Mouse (Mus musculus) forebrain, embryonic 15.5 days (tissue): ENCODE results near the gene Get4. TPM values are rescaled to one million over a fixed set of nuclear protein-coding genes. Genes with fewer than 3 reads are reported as not detected.

Experiments
- ATAC-seq: fragments of 200-750 bp; cut with Nextera tagmentation; replicated peaks from 2 replicates; pipeline ENCODE4 v1.8.0; 2017; ENCODE audit warnings: mild to moderate bottlenecking, moderate TSS enrichment, moderate library complexity
- H3K27ac ChIP-seq: fragments of 300-500 bp; sonication (generic); replicated peaks from 2 replicates; pipeline ENCODE4 v1.5.1; 2015; ENCODE audit warnings: mild to moderate bottlenecking, inconsistent platforms
- H3K27me3 ChIP-seq: fragments of 300-500 bp; sonication (generic); 2 replicates; pipeline ENCODE4 v1.6.1; 2015; ENCODE audit warnings: inconsistent platforms
- H3K36me3 ChIP-seq: fragments of 300-500 bp; sonication (generic); 2 replicates; pipeline ENCODE4 v1.6.1; 2015; ENCODE audit warnings: mild to moderate bottlenecking, inconsistent platforms
- H3K4me1 ChIP-seq: fragments of 300-500 bp; sonication (generic); 2 replicates; pipeline ENCODE4 v1.6.1; 2015; ENCODE audit warnings: inconsistent platforms
- H3K4me2 ChIP-seq: fragments of 300-500 bp; sonication (generic); replicated peaks from 2 replicates; pipeline ENCODE4 v1.6.1; 2015; ENCODE audit warnings: mild to moderate bottlenecking, inconsistent platforms
- H3K4me3 ChIP-seq: fragments of 300-500 bp; sonication (generic); 2 replicates; pipeline ENCODE4 v1.5.1; 2015; ENCODE audit warnings: mild to moderate bottlenecking, inconsistent platforms
- H3K9ac ChIP-seq: fragments of 300-500 bp; sonication (generic); replicated peaks from 2 replicates; pipeline ENCODE4 v1.6.1; 2015; ENCODE audit warnings: mild to moderate bottlenecking, inconsistent platforms
- H3K9me3 ChIP-seq: fragments of 300-500 bp; sonication (generic); 2 replicates; pipeline ENCODE4 v1.6.1; 2016; ENCODE audit warnings: inconsistent platforms
- WGBS: fragments of 180-500 bp; shearing (Covaris S2); methylation state at CpG from one replicate; pipeline ENCODE4 v1.1.7; 2015; ENCODE audit warnings: mixed read lengths; 5-methylcytosine and 5-hydroxymethylcytosine counted together
- polyA plus RNA-seq: library from polyadenylated mRNA; unstranded; fragments of >200 nt; fragmentation: Nextera tagmentation; extraction: Ambion mirVana; gene quantifications from 2 replicates; pipeline ENCODE4 v1.2.1, GENCODE M21; 2015

Gene Get4
- polyA plus RNA-seq, 1 experiment from 2014 or later: 133 TPM

DNA sequence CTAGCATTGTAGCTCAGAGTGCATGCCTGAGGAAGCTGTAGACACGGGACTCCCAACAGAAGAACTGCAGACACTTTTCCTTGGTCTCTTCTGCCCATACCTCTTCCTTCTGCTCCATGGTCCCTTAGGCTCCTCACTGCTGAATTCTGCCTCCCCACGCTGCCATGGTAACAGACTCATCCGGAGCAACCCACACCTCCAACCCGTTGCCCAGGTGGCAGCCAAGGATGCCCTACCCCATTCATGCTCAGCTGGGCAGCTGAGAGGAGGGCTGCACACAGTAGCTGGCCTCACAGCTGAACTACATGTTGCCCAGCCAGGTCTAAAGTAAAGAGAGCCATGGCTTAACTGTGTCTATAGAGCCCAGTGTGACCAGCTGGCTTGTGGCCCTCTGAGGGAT is 36.5 kb downstream of the Get4 start:
- Histone ChIP-seq H3K9ac (no peak overlapping the region), H3K4me3 (no peak overlapping the region), H3K36me3 (no peaks in the 10 kb centered on the region), H3K27ac (no peak overlapping the region), H3K4me2 (no peak overlapping the region), H3K27me3 (no peaks in the 10 kb centered on the region), H3K9me3 (no peaks in the 10 kb centered on the region), H3K4me1 (no peaks in the 10 kb centered on the region)
- 77% methylated on average over 4 of the region's 4 CpGs for WGBS
- no peak for ATAC-seq

DNA sequence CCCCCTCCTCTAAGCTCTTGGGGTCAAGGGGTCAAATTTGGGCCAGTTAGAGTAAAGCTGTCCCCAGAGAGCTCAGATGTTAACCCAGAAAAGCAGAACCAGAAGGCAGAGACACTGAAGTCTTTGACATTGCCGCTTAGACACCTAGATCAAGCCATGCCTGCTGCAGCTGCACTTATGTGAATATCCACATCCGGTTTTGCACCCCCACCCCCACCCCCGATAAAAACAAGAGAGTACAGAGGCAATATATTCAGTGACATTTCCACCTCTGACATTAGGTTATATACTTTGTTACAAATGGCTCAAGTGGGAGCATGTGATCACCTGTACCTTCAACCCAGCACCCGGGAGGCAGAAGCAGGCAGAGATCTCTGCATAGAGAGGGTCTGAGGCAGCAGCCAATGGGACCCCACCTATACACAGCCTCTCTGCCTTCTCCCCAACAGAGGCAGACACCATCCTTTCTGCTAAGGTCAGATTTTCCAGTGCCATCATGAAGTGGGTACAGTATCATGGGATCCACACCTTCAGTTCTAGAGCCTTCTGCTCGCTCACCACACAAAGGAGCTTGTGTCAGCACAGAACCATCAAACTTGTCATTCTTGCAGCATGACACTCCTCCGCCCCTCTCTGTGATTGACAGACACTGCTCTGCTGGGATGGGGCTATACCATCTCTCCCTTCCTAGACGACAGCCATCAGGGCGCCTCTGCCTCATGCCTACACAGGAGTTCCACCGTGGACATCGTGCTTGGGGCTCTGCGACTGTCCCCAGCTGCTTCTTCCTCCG is 38.5 kb downstream of the Get4 start:
- no peak overlapping the region for H3K4me3 ChIP-seq
- ATAC-seq: no peak
- WGBS: 88% methylated on average over 12 of the region's 12 CpGs

DNA sequence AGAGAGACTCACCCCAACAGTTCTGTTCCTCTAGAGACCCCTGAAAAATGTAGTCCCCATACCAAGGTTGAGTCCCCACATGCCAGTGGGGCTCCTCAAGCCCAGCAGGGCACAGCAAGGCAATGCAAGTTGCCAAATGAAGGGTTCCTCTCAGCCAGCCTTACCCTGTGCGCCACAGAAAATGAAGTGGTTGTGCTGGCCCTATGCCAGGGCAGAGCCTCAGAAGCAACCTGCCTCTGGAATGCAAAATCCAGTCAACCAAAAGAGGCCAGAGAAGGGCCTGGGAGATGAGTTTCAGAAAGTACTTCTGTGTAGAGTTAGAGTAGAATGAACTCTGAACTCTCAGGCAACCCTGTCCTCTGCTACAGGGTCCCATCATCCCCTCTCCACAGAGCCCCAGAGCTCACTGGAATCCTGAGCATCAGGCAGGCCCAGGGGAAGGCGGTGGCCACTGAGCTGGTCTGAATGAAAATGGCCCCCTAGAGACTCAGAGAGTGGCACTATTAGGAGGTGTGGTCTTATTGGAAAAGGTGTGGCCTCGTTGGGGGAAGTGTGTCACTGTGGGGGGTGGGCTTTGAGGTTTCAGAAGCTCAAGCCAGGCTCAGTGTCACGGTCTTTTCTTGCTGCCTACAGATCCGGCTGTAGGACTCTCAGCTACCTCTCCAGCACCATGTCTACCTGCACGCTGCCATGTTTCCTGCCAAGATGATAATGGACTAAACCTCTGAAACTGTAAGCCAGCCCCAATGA is 39.9 kb downstream of the Get4 start:
- Histone ChIP-seq H3K9me3 (no peaks in the 10 kb centered on the region), H3K4me3 (no peak overlapping the region), H3K27me3 (no peaks in the 10 kb centered on the region), H3K4me1 (no peaks in the 10 kb centered on the region), H3K27ac (no peak overlapping the region), H3K9ac (no peak overlapping the region), H3K36me3 (no peaks in the 10 kb centered on the region), H3K4me2 (no peak overlapping the region)
- 58% methylated on average over 6 of the region's 6 CpGs for WGBS
- ATAC-seq: no peak

More for the DNA sequence above, 38.5 kb downstream of the Get4 start:
- Histone ChIP-seq H3K4me1 (no peaks in the 10 kb centered on the region), H3K4me2 (no peak overlapping the region), H3K9me3 (no peaks in the 10 kb centered on the region), H3K9ac (no peak overlapping the region), H3K36me3 (no peaks in the 10 kb centered on the region), H3K27ac (no peak overlapping the region), H3K27me3 (no peaks in the 10 kb centered on the region)

DNA sequence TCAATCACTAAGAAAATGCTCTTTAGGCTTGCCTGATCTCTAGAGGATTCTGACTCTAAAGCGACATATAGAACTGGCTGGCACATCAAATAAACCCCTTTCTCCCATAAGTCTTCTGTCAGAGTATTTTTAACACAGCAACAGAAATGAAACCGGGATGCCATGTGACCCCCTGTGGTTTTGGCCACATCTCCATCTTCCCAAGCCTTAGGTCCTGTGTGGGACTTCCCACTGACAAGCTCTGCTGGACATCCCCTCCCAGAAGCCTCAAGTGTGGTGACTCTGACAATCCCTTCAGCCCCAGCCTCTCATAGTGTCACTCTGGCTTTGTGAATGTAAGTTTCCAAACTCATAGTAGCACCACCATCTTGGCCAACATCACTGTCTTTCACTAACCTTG is 42.0 kb downstream of the Get4 start:
- ATAC-seq: no peak
- H3K4me1 ChIP-seq: no peaks in the 10 kb centered on the region
- H3K9ac ChIP-seq: no peak overlapping the region
- no peak overlapping the region for H3K4me2 ChIP-seq
- H3K36me3 ChIP-seq: no peaks in the 10 kb centered on the region
- no peaks in the 10 kb centered on the region for H3K27me3 ChIP-seq
- WGBS: 78% methylated on average over 2 of the region's 2 CpGs
- H3K4me3 ChIP-seq: no peak overlapping the region
- no peaks in the 10 kb centered on the region for H3K9me3 ChIP-seq
- no peak overlapping the region for H3K27ac ChIP-seq

DNA sequence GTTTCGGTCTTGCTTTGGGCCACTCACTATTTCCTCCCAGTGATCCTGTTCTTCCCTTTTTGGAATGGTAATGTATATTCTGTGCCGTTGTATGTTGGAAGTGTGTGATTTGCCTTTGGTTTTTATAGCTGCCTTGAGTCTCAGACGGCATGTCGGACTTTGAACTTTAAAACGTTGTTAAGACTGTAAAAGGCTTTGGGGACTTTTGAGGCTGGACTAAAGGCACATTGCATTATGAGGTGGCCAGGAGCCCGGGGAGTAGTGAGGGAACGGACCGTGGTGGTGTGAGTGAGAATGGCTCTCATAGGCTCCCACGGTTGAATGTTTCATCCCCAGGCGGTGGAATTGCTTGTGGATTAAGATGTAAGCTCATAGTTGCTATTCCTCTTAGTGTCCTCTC is 45.0 kb downstream of the Get4 start:
- H3K4me2 ChIP-seq: no peak overlapping the region
- no peaks in the 10 kb centered on the region for H3K36me3 ChIP-seq
- WGBS: 93% methylated on average over 10 of the region's 10 CpGs
- no peaks in the 10 kb centered on the region for H3K27me3 ChIP-seq
- no peaks in the 10 kb centered on the region for H3K9me3 ChIP-seq
- no peak overlapping the region for H3K9ac ChIP-seq
- no peak overlapping the region for H3K4me3 ChIP-seq
- H3K4me1 ChIP-seq: no peaks in the 10 kb centered on the region
- H3K27ac ChIP-seq: no peak overlapping the region
- ATAC-seq: no peak

DNA sequence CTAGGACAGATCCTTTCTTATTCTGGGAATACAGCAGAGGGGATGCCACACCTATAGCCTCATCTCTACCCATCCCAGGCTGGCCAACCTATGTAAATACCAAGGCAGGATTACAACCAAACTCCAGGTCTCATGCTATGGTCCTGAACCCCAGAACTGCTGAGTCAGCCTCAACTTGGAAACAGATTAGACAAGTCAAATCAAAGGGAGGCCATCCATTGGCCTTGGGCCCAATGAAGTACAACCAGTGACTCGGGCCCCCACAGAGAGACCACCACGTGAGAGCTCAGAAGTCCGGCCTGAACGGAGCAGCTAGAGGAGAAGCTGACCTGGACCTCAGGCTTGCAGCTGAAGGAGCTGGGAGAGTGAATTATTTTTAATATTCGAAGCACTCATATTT is 45.6 kb downstream of the Get4 start:
- no peaks in the 10 kb centered on the region for H3K4me1 ChIP-seq
- no peak overlapping the region for H3K4me2 ChIP-seq
- H3K9me3 ChIP-seq: no peaks in the 10 kb centered on the region
- H3K9ac ChIP-seq: no peak overlapping the region
- ATAC-seq: no peak
- WGBS: 81% methylated on average over 5 of the region's 5 CpGs
- H3K27me3 ChIP-seq: no peaks in the 10 kb centered on the region
- no peak overlapping the region for H3K27ac ChIP-seq
- no peaks in the 10 kb centered on the region for H3K36me3 ChIP-seq
- no peak overlapping the region for H3K4me3 ChIP-seq

DNA sequence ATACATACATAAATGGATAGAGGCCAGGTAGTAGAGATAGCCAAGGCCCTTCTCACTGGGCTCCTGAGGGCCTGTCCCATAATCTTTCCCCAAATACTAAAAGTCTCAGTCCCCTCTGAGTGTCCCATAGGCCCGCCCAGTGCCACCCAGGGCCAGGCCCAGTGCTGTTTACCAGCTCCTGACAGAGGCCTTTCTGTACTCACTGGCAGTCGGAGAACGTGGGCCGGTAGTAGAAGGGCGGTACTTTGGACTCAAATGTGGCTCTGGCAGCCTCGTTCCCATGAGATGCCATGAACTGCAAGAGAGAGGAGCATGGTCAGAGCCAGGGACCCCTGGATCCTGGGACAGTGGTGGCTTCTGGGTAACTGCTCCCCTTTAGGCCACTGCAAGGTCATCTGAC is 50.0 kb downstream of the Get4 start:
- H3K4me2 ChIP-seq: no peak overlapping the region
- H3K4me1 ChIP-seq: no peaks in the 10 kb centered on the region
- H3K9ac ChIP-seq: no peak overlapping the region
- no peaks in the 10 kb centered on the region for H3K36me3 ChIP-seq
- WGBS: 86% methylated on average over 6 of the region's 6 CpGs
- no peak overlapping the region for H3K27ac ChIP-seq
- H3K4me3 ChIP-seq: no peak overlapping the region
- H3K9me3 ChIP-seq: no peaks in the 10 kb centered on the region
- H3K27me3 ChIP-seq: no peaks in the 10 kb centered on the region
- no peak for ATAC-seq

DNA sequence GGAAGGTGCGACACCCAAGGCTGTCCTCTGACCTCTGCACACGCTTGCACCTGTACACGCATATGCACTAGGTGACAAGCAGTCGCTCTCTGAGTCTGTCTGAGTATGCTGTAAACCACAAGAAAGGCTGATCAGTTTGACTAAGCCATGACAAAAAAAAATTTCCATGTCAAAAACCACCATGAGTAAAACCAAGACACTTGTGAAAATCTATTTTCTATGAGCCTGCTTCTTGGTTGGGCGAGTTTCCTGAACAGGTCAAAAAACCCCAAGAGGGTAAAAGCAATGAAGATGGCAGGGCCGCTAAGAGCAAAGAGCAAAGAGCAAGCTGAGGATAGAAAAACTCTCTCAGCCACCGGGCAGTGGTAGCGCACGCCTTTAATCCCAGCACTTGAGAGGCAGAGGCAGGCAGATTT is 51.5 kb downstream of the Get4 start:
- Histone ChIP-seq H3K36me3 (no peaks in the 10 kb centered on the region), H3K9ac (no peak overlapping the region), H3K4me2 (no peak overlapping the region), H3K9me3 (no peaks in the 10 kb centered on the region), H3K4me1 (no peaks in the 10 kb centered on the region), H3K27me3 (no peaks in the 10 kb centered on the region), H3K4me3 (no peak overlapping the region), H3K27ac (no peak overlapping the region)
- WGBS: 87% methylated on average over 9 of the region's 9 CpGs
- ATAC-seq: no peak

DNA sequence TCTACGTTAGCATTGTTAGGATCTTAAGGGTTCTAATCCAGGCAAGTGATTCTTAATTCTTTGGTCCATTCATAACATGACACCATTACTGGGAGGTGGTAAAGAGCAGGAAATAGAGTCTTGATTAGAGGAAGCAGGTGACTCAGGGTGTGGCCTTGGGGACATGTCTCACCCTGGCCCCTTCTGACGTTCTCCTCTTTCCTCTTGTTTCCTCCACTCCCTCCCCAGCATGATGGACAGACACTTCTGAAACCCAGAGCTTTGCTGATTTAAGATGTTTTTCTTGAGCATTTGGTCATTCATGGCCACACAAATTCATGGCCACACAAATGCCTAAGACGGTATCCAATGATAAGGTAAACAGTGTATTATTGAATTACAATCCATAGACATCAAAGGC is 57.8 kb downstream of the Get4 start:
- no peak overlapping the region for H3K27ac ChIP-seq
- no peak overlapping the region for H3K4me2 ChIP-seq
- no peaks in the 10 kb centered on the region for H3K4me1 ChIP-seq
- ATAC-seq: no peak
- H3K36me3 ChIP-seq: no peaks in the 10 kb centered on the region
- H3K27me3 ChIP-seq: no peaks in the 10 kb centered on the region
- no peak overlapping the region for H3K4me3 ChIP-seq
- no peak overlapping the region for H3K9ac ChIP-seq
- WGBS: 90% methylated on average over 3 of the region's 3 CpGs
- no peaks in the 10 kb centered on the region; the same call in 1 of the 2 replicates for H3K9me3 ChIP-seq

DNA sequence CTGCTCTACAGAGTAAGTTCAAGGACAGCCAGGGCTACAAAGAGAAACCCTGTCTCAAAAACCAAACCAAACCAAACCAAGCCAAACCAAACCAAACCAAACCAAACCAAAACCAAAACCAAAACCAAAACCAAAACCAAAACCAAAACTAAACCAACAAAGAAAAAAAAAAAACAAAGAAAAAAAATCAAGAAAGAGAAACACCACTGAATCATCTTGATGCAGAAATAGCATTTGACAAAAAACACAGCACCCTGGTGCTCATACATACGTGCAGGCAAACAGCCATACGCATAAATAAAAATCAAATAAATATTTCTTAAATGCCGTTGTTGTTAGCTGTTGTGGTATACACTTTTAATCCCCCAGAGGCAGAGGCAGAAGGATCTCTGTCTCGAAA is 58.4 kb downstream of the Get4 start:
- WGBS: 88% methylated on average over 4 of the region's 4 CpGs
- no peaks in the 10 kb centered on the region; the same call in 1 of the 2 replicates for H3K9me3 ChIP-seq

DNA sequence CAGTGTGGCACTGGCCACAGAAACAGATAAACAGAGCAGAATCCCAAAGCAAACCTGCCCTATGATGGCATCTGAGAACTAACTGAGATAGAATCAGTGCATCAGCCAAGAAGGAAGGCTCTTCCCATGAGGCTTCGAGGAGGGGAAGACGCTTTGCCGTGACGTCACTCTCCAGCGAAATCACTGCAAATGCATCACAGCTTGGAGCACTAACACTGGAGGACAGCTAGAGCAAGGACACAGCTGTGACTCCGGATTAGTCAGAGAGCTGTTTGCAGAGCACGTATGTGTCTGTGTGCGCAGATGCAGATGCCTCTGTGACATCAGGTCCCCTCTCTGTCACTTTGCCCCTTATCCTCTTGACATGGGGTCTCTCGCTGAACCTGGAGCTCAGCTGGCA is 59.7 kb downstream of the Get4 start:
- H3K4me1 ChIP-seq: no peaks in the 10 kb centered on the region
- H3K9me3 ChIP-seq: no peaks in the 10 kb centered on the region; the same call in 1 of the 2 replicates
- H3K4me3 ChIP-seq: no peak overlapping the region
- no peaks in the 10 kb centered on the region for H3K27me3 ChIP-seq
- H3K9ac ChIP-seq: no peak overlapping the region
- WGBS: 92% methylated on average over 9 of the region's 9 CpGs
- no peak overlapping the region for H3K4me2 ChIP-seq
- H3K36me3 ChIP-seq: no peaks in the 10 kb centered on the region
- no peak overlapping the region for H3K27ac ChIP-seq
- ATAC-seq: no peak

More for the DNA sequence above, 58.4 kb downstream of the Get4 start:
- no peaks in the 10 kb centered on the region for H3K4me1 ChIP-seq
- no peak overlapping the region for H3K4me3 ChIP-seq
- H3K27me3 ChIP-seq: no peaks in the 10 kb centered on the region
- no peak overlapping the region for H3K27ac ChIP-seq
- no peak overlapping the region for H3K4me2 ChIP-seq
- no peak overlapping the region for H3K9ac ChIP-seq
- no peaks in the 10 kb centered on the region for H3K36me3 ChIP-seq
- no peak for ATAC-seq

DNA sequence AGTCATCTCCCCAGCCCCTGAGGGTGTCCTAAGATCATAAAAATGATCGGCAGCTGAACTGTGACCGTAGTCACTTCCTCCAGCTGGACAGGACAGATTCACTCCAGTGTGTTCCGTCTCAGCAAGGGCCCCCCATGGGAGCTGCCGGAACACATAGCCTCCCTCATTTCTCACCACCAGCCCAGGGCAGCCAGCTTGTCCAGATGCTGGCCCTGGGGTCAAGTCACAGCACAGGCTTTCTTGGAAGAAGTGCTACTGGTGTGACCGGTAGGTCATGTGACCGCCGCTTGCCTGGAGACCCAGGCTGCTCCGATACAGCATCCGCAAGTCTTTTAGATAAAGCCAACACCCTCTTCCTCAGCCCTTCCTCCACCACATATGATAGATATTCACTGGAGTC is 61.4 kb downstream of the Get4 start:
- Histone ChIP-seq H3K9ac (no peak overlapping the region), H3K27me3 (no peaks in the 10 kb centered on the region), H3K4me3 (no peak overlapping the region), H3K27ac (no peak overlapping the region), H3K4me1 (no peaks in the 10 kb centered on the region), H3K4me2 (no peak overlapping the region), H3K9me3 (no peaks in the 10 kb centered on the region; the same call in 1 of the 2 replicates), H3K36me3 (no peaks in the 10 kb centered on the region)
- no peak for ATAC-seq
- WGBS: 88% methylated on average over 9 of the region's 9 CpGs
